Mouse (Mus musculus): Measurements from ENCODE around the gene Krtap5-1. TPM values are rescaled to one million over a fixed set of nuclear protein-coding genes. Genes with fewer than 3 reads are reported as not detected.

Gene Krtap5-1
- polyA plus RNA-seq, 1 experiment from 2014 or later, result not detected

Other genes with a start within 250 kb of the Krtap5-1 start
- gene Mob2, start 236.1 kb downstream of the Krtap5-1 start, polyA plus RNA-seq (2015; fragmentation: Nextera tagmentation; extraction: Ambion mirVana), result 51.3 and 52.8 TPM in 2 replicates
- gene Dusp8, start 201.3 kb downstream of the Krtap5-1 start, polyA plus RNA-seq (2015; fragmentation: Nextera tagmentation; extraction: Ambion mirVana), result 88.4 and 96.1 TPM in 2 replicates
- not detected in 2 replicates for gene Gm45618, start 176.4 kb downstream of the Krtap5-1 start, polyA plus RNA-seq (2015; fragmentation: Nextera tagmentation; extraction: Ambion mirVana)
- not detected in 2 replicates for gene Gm39115, start 161.1 kb downstream of the Krtap5-1 start, polyA plus RNA-seq (2015; fragmentation: Nextera tagmentation; extraction: Ambion mirVana)
- not detected in 2 replicates for gene Gm45337, start 152.5 kb downstream of the Krtap5-1 start, polyA plus RNA-seq (2015; fragmentation: Nextera tagmentation; extraction: Ambion mirVana)
- not detected in 2 replicates for gene Gm29735, start 140.0 kb downstream of the Krtap5-1 start, polyA plus RNA-seq (2015; fragmentation: Nextera tagmentation; extraction: Ambion mirVana)
- gene Gm4553, start 131.4 kb downstream of the Krtap5-1 start, polyA plus RNA-seq (2015; fragmentation: Nextera tagmentation; extraction: Ambion mirVana), result not detected in 2 replicates
- gene Krtap5-2, start 121.1 kb downstream of the Krtap5-1 start, polyA plus RNA-seq (2015; fragmentation: Nextera tagmentation; extraction: Ambion mirVana), result not detected in 2 replicates
- gene Gm10153, start 106.7 kb downstream of the Krtap5-1 start, polyA plus RNA-seq (2015; fragmentation: Nextera tagmentation; extraction: Ambion mirVana), result not detected in 2 replicates
- not detected in 2 replicates for gene Krtap5-3, start 95.8 kb downstream of the Krtap5-1 start, polyA plus RNA-seq (2015; fragmentation: Nextera tagmentation; extraction: Ambion mirVana)
- not detected in 2 replicates for gene Gm7579, start 85.3 kb downstream of the Krtap5-1 start, polyA plus RNA-seq (2015; fragmentation: Nextera tagmentation; extraction: Ambion mirVana)
- not detected in 2 replicates for gene Krtap5-5, start 67.1 kb downstream of the Krtap5-1 start, polyA plus RNA-seq (2015; fragmentation: Nextera tagmentation; extraction: Ambion mirVana)
- gene Gm40460, start 56.0 kb downstream of the Krtap5-1 start, polyA plus RNA-seq (2015; fragmentation: Nextera tagmentation; extraction: Ambion mirVana), result not detected in 2 replicates
- gene Gm2431, start 38.8 kb downstream of the Krtap5-1 start, polyA plus RNA-seq (2015; fragmentation: Nextera tagmentation; extraction: Ambion mirVana), result not detected in 2 replicates
- gene Gm4559, start 22.8 kb downstream of the Krtap5-1 start, polyA plus RNA-seq (2015; fragmentation: Nextera tagmentation; extraction: Ambion mirVana), result not detected in 2 replicates
- not detected in 2 replicates for gene Krtap5-4, start 6.4 kb upstream of the Krtap5-1 start, polyA plus RNA-seq (2015; fragmentation: Nextera tagmentation; extraction: Ambion mirVana)
- gene Ifitm10, start 76.6 kb upstream of the Krtap5-1 start, polyA plus RNA-seq (2015; fragmentation: Nextera tagmentation; extraction: Ambion mirVana), result 2.5 and 3.0 TPM in 2 replicates
- gene Gm49369, start 85.5 kb upstream of the Krtap5-1 start, polyA plus RNA-seq (2015; fragmentation: Nextera tagmentation; extraction: Ambion mirVana), result 1.9 TPM in 1 of 2 replicates, not detected in the other
- 282 and 288 TPM in 2 replicates for gene Ctsd, start 90.9 kb upstream of the Krtap5-1 start, polyA plus RNA-seq (2015; fragmentation: Nextera tagmentation; extraction: Ambion mirVana)
- 0.39 TPM in 1 of 2 replicates, not detected in the other for gene Syt8, start 137.7 kb upstream of the Krtap5-1 start, polyA plus RNA-seq (2015; fragmentation: Nextera tagmentation; extraction: Ambion mirVana)
- 2.2 and 8.9 TPM in 2 replicates for gene Tnni2, start 144.7 kb upstream of the Krtap5-1 start, polyA plus RNA-seq (2015; fragmentation: Nextera tagmentation; extraction: Ambion mirVana)
- gene Lsp1, start 163.7 kb upstream of the Krtap5-1 start, polyA plus RNA-seq (2015; fragmentation: Nextera tagmentation; extraction: Ambion mirVana), result 9.3 and 15.8 TPM in 2 replicates
- 2.4 and 8.4 TPM in 2 replicates for gene Tnnt3, start 201.7 kb upstream of the Krtap5-1 start, polyA plus RNA-seq (2015; fragmentation: Nextera tagmentation; extraction: Ambion mirVana)
- gene Mrpl23, start 235.6 kb upstream of the Krtap5-1 start, polyA plus RNA-seq (2015; fragmentation: Nextera tagmentation; extraction: Ambion mirVana), result 14.0 and 14.8 TPM in 2 replicates